In the genomic region with DNA sequence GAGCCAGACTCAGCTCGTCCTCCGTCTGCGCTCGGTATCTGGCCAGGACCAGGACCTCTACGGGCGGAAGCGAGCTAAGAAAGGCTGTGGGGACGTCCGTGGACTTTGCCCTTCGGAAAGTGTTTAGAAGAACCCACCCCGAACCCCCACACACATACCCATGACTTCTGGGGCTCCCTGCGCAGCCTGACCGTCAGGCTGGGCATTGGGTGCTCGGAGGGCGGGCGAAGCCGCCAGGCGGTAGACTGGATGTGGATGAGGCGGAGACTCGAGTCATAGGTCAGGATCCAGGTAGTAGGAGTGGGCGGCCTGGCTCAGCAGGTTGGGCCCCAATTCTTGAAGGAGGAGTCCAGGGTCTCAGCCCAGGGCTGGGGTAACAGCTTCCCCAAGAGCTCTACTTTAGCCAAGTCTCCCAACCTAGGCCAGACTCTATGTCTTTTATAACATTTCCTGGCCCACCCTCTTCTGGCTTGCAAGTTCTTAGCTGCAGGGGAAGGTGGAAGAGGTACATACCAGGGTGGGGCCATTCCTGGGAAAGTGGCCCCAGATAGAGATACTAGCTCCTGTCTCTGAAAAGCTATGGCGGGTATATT, we compare ENCODE assay signal across 8 mouse cellular contexts. TPM values are rescaled to one million over a fixed set of nuclear protein-coding genes. Genes with fewer than 3 reads are reported as not detected.
A peak's percentile ranks its signal among the peaks of the same experiment; 100 is the strongest.
DNase-seq lines count a peak whose midpoint lies in the region; ATAC-seq and TF ChIP-seq lines count a peak whose summit lies in the region.

TSS of gene Sh3d21 (minus strand) at position 425 of the 593 bp plus-strand sequence.

- 5% methylated on average over 22 of the region's 22 CpGs for WGBS in embryonic facial prominence, embryonic 13.5 days
- 8% methylated on average over 22 of the region's 22 CpGs for WGBS in hindbrain, embryonic 13.5 days
- WGBS in limb, embryonic 15.5 days: 6% methylated on average over 22 of the region's 22 CpGs
- 9% methylated on average over 22 of the region's 22 CpGs for WGBS in midbrain, embryonic 16.5 days

- ATAC-seq in embryonic facial prominence, embryonic 13.5 days (ENCODE audit: insufficient number of reproducible peaks, insufficient read depth, low FRiP score, low TSS enrichment, low read depth): peak; percentile 45; the same call in 1 of the 2 replicates
- peak; percentile 64 for ATAC-seq in hindbrain, embryonic 13.5 days (ENCODE audit: low FRiP score)
- ATAC-seq in limb, embryonic 15.5 days (ENCODE audit: insufficient number of reproducible peaks, low FRiP score, low TSS enrichment, low read depth): peak; percentile 8; the same call in 1 of the 2 replicates
- ATAC-seq in midbrain, embryonic 16.5 days: peak; percentile 53

- no peak for TF ChIP-seq CTCF in gastrocnemius, adult 2 months (IDR thresholded peaks at IDR 0.05)

- intact Hi-C loops in gastrocnemius, adult 2 months (cut with DNase I): loop anchor here (5.0 kb wide), 1 partner anchor 76 kb away; no protein-coding TSS in a partner anchor
- intact Hi-C loops in left cerebral cortex, postnatal 36 days (cut with DNase I): no loop called here

- peak within 1 kb of the TSS; percentile 88 for H3K4me3 ChIP-seq in gastrocnemius, adult 2 months
- H3K4me3 ChIP-seq in embryonic facial prominence, embryonic 13.5 days: peak within 1 kb of the TSS; percentile 54
- peak within 1 kb of the TSS; percentile 48 for H3K4me3 ChIP-seq in hindbrain, embryonic 13.5 days
- H3K4me3 ChIP-seq in limb, embryonic 15.5 days: peak within 1 kb of the TSS; percentile 66
- peak within 1 kb of the TSS; percentile 58 for H3K4me3 ChIP-seq in midbrain, embryonic 16.5 days (ENCODE audit: low read depth, low read length)

- H3K27ac ChIP-seq in gastrocnemius, adult 2 months: peak within 1 kb of the TSS; percentile 91
- peak within 1 kb of the TSS; percentile 77 for H3K27ac ChIP-seq in embryonic facial prominence, embryonic 13.5 days
- 0 out of 2 replicates have a peak within 1 kb of the TSS, but pooled peaks have one; percentile 37 for H3K27ac ChIP-seq in hindbrain, embryonic 13.5 days
- H3K27ac ChIP-seq in limb, embryonic 15.5 days: peak within 1 kb of the TSS; percentile 92
- H3K27ac ChIP-seq in midbrain, embryonic 16.5 days (ENCODE audit: low read length): 0 out of 2 replicates have a peak within 1 kb of the TSS, but pooled peaks have one; percentile 32

- peaks cover 29% of the 10 kb centered on the region for H3K36me3 ChIP-seq in embryonic facial prominence, embryonic 13.5 days
- peaks cover 29% of the 10 kb centered on the region for H3K36me3 ChIP-seq in hindbrain, embryonic 13.5 days
- peaks cover 25% of the 10 kb centered on the region for H3K36me3 ChIP-seq in limb, embryonic 15.5 days
- H3K36me3 ChIP-seq in midbrain, embryonic 16.5 days (ENCODE audit: control insufficient read depth, insufficient read depth, low read length): peaks cover 9% of the 10 kb centered on the region; the same call in 1 of the 2 replicates

- peak within 1 kb of the TSS; percentile 81 for H3K9ac ChIP-seq in embryonic facial prominence, embryonic 13.5 days
- H3K9ac ChIP-seq in hindbrain, embryonic 13.5 days: peak within 1 kb of the TSS; percentile 81
- peak within 1 kb of the TSS; percentile 72 for H3K9ac ChIP-seq in limb, embryonic 15.5 days
- peak within 1 kb of the TSS; percentile 80 for H3K9ac ChIP-seq in midbrain, embryonic 16.5 days (ENCODE audit: low read depth, low read length)

- peak; percentile 38 for DNase-seq in gastrocnemius, adult 2 months
- DNase-seq in gastrocnemius, postnatal 25 days: no peak
- no peak for DNase-seq in cerebellum, adult 11-12 months
- no peak for DNase-seq in left cerebral cortex, postnatal 36 days (ENCODE audit: low spot score in 2 of 2)

- no peaks in the 10 kb centered on the region for H3K9me3 ChIP-seq in embryonic facial prominence, embryonic 13.5 days
- no peaks in the 10 kb centered on the region for H3K9me3 ChIP-seq in hindbrain, embryonic 13.5 days
- no peaks in the 10 kb centered on the region for H3K9me3 ChIP-seq in limb, embryonic 15.5 days
- H3K9me3 ChIP-seq in midbrain, embryonic 16.5 days (replicated peaks; ENCODE audit: control insufficient read depth, low read length, poor library complexity, severe bottlenecking): no peaks in the 10 kb centered on the region

- no peaks in the 10 kb centered on the region for H3K27me3 ChIP-seq in embryonic facial prominence, embryonic 13.5 days
- H3K27me3 ChIP-seq in hindbrain, embryonic 13.5 days: no peaks in the 10 kb centered on the region
- no peaks in the 10 kb centered on the region for H3K27me3 ChIP-seq in limb, embryonic 15.5 days
- H3K27me3 ChIP-seq in midbrain, embryonic 16.5 days (ENCODE audit: control insufficient read depth, insufficient read depth, low read depth, low read length): no peaks in the 10 kb centered on the region

- H3K4me2 ChIP-seq in embryonic facial prominence, embryonic 13.5 days: peak within 1 kb of the TSS; percentile 88
- peak within 1 kb of the TSS; percentile 95 for H3K4me2 ChIP-seq in hindbrain, embryonic 13.5 days
- peak within 1 kb of the TSS; percentile 97 for H3K4me2 ChIP-seq in limb, embryonic 15.5 days
- peak within 1 kb of the TSS; percentile 84 for H3K4me2 ChIP-seq in midbrain, embryonic 16.5 days (ENCODE audit: low read length)

- peaks cover 22% of the 10 kb centered on the region for H3K4me1 ChIP-seq in embryonic facial prominence, embryonic 13.5 days
- peaks cover 14% of the 10 kb centered on the region for H3K4me1 ChIP-seq in hindbrain, embryonic 13.5 days (replicated peaks)
- H3K4me1 ChIP-seq in limb, embryonic 15.5 days: peaks cover 25% of the 10 kb centered on the region
- H3K4me1 ChIP-seq in midbrain, embryonic 16.5 days (ENCODE audit: control insufficient read depth, insufficient read depth, low read length): peaks cover 6% of the 10 kb centered on the region; the same call in 1 of the 2 replicates

RNA-seq across cellular contexts. Expression of gene Sh3d21, which starts in this region (rescaled TPM):
- total RNA-seq in gastrocnemius, adult 2 months (2021): 1 to 10 TPM in 1 of 2 experiments, under 1 TPM in 1; 0.97 to 1.2 TPM
- total RNA-seq in gastrocnemius, postnatal 25 days (2021): 1 to 10 TPM in 1 of 2 experiments, under 1 TPM in 1; 0.94 to 1.3 TPM
- polyA plus RNA-seq in embryonic facial prominence, embryonic 13.5 days (2015; fragmentation: Nextera tagmentation; extraction: Ambion mirVana): 8.6 and 10.3 TPM in 2 replicates
- polyA plus RNA-seq in hindbrain, embryonic 13.5 days (2015; fragmentation: Nextera tagmentation; extraction: Ambion mirVana): 1.3 and 1.4 TPM in 2 replicates
- 12.1 and 13.8 TPM in 2 replicates for polyA plus RNA-seq in limb, embryonic 15.5 days (2015; fragmentation: Nextera tagmentation; extraction: Ambion mirVana)
- polyA plus RNA-seq in midbrain, embryonic 16.5 days (2015; fragmentation: Nextera tagmentation; extraction: Ambion mirVana): 1.4 and 1.8 TPM in 2 replicates
- under 1 TPM; 0.76 to 0.77 TPM for total RNA-seq in left cerebral cortex, postnatal 36 days (2021)

Comparison
In these comparisons a context has a peak if more than half of its experiments do, and no peak if none do; other contexts are left out.
1. H3K27ac ChIP-seq: peak in every context shown above with its lines; median percentile 92 in limb, embryonic 15.5 days; 91 in gastrocnemius, adult 2 months; 77 in embryonic facial prominence, embryonic 13.5 days; 37 in hindbrain, embryonic 13.5 days; 32 in midbrain, embryonic 16.5 days.
2. ATAC-seq: peak in every context shown above with its lines; median percentile 64 in hindbrain, embryonic 13.5 days; 53 in midbrain, embryonic 16.5 days; 45 in embryonic facial prominence, embryonic 13.5 days; 8 in limb, embryonic 15.5 days.